Comparison of ENCODE assay signal across 10 mouse cellular contexts in genomic region chr10:61064635-61065034, GRCm38 (mm10). TPM values are rescaled to one million over a fixed set of nuclear protein-coding genes. Genes with fewer than 3 reads are reported as not detected.
DNase-seq lines count a peak whose midpoint lies in the region; ATAC-seq lines count a peak whose summit lies in the region.
"Had no signal": no experiment of that assay in that cellular context is flagged by ENCODE, and none has a peak within 500 bp of the region (broad histone marks: within the 10 kb centered on the region; RNA-seq: fewer than 3 reads in every experiment).

No protein-coding gene starts in this region.

- 10% methylated on average over 8 of the region's 8 CpGs for WGBS in heart, embryonic 11.5 days (ENCODE audit: insufficient replicate concordance)
- 21% methylated on average over 8 of the region's 8 CpGs for WGBS in neural tube, embryonic 15.5 days

- no peak for DNase-seq in heart, postnatal 4 days
- peak; percentile 73 for DNase-seq in neural tube, embryonic 10.5 days (ENCODE audit: extremely low spot score, low spot score)
- peak; percentile 47 for DNase-seq in testis, postnatal 14 days (ENCODE audit: low spot score)
- no peak for DNase-seq in adipocyte (ENCODE audit: low spot score)
- no peak for DNase-seq in right cerebral cortex, postnatal 36 days (ENCODE audit: low spot score in 2 of 2)

- no peaks in the 10 kb centered on the region for H3K9me3 ChIP-seq in heart, embryonic 11.5 days (replicated peaks; ENCODE audit: control insufficient read depth, low read length)
- no peaks in the 10 kb centered on the region for H3K9me3 ChIP-seq in neural tube, embryonic 15.5 days (replicated peaks)
- H3K9me3 ChIP-seq: embryonic facial prominence, embryonic 15.5 days; limb, embryonic 15.5 days had no signal

- no peaks in the 10 kb centered on the region for H3K27me3 ChIP-seq in heart, embryonic 11.5 days (ENCODE audit: control insufficient read depth, insufficient read depth, low read length)
- no peaks in the 10 kb centered on the region for H3K27me3 ChIP-seq in neural tube, embryonic 15.5 days (replicated peaks)
- H3K27me3 ChIP-seq: embryonic facial prominence, embryonic 15.5 days; limb, embryonic 15.5 days had no signal

- H3K9ac ChIP-seq in heart, embryonic 11.5 days (ENCODE audit: low read depth, low read length) = no peak overlapping the region
- no peak overlapping the region for H3K9ac ChIP-seq in neural tube, embryonic 15.5 days (replicated peaks)
- H3K9ac ChIP-seq: embryonic facial prominence, embryonic 15.5 days; limb, embryonic 15.5 days had no signal

- no peak overlapping the region for H3K4me3 ChIP-seq in heart, embryonic 11.5 days (ENCODE audit: low read depth, low read length)
- H3K4me3 ChIP-seq in neural tube, embryonic 15.5 days (replicated peaks) = no peak overlapping the region
- H3K4me3 ChIP-seq: embryonic facial prominence, embryonic 15.5 days; limb, embryonic 15.5 days had no signal

- peaks cover 30% of the 10 kb centered on the region for H3K4me1 ChIP-seq in heart, embryonic 11.5 days (ENCODE audit: control insufficient read depth, insufficient read depth, low read length)
- H3K4me1 ChIP-seq in neural tube, embryonic 15.5 days = peaks cover 28% of the 10 kb centered on the region

- H3K36me3 ChIP-seq in heart, embryonic 11.5 days (ENCODE audit: control insufficient read depth, insufficient read depth, low read length) = no peaks in the 10 kb centered on the region
- H3K36me3 ChIP-seq in neural tube, embryonic 15.5 days = no peaks in the 10 kb centered on the region
- H3K36me3 ChIP-seq: embryonic facial prominence, embryonic 15.5 days; limb, embryonic 15.5 days had no signal

- peak overlapping the region; percentile 45 for H3K4me2 ChIP-seq in heart, embryonic 11.5 days
- H3K4me2 ChIP-seq in neural tube, embryonic 15.5 days = no peak overlapping the region
- H3K4me2 ChIP-seq: embryonic facial prominence, embryonic 15.5 days; limb, embryonic 15.5 days had no signal

- 0 out of 2 replicates have a peak, but pooled peaks have one; percentile 37 for ATAC-seq in heart, embryonic 11.5 days (replicated peaks; ENCODE audit: insufficient number of reproducible peaks, low FRiP score, low TSS enrichment)
- ATAC-seq in neural tube, embryonic 15.5 days (ENCODE audit: low FRiP score) = no peak
- ATAC-seq in granulocyte monocyte progenitor cell, adult 5-6 weeks (replicated peaks; ENCODE audit: poor library complexity, severe bottlenecking) = peak; percentile 75

- H3K27ac ChIP-seq in heart, embryonic 11.5 days (ENCODE audit: low read depth, low read length) = no peak overlapping the region
- no peak overlapping the region for H3K27ac ChIP-seq in neural tube, embryonic 15.5 days (replicated peaks)
- H3K27ac ChIP-seq: embryonic facial prominence, embryonic 15.5 days; limb, embryonic 15.5 days had no signal

RNA-seq across cellular contexts. Expression of gene Pcbd1, which starts 24.5 kb away (rescaled TPM):
- 66.4 and 71.2 TPM in 2 replicates for polyA plus RNA-seq in heart, embryonic 11.5 days (2014; fragmentation: Nextera tagmentation; extraction: Ambion mirVana)
- 10 to 100 TPM; 20.8 to 21.8 TPM for total RNA-seq in heart, postnatal 4 days (2021)
- 48.6 and 52.2 TPM in 2 replicates for polyA plus RNA-seq in neural tube, embryonic 15.5 days (2015; fragmentation: Nextera tagmentation; extraction: Ambion mirVana)
- 7.9 and 18.7 TPM in 2 replicates for total RNA-seq in granulocyte monocyte progenitor cell, adult 5-6 weeks (2014; fragmentation: Nextera tagmentation)
- total RNA-seq in granulocyte monocyte progenitor cell, adult 5-6 weeks (2017) = 6.1 and 7.7 TPM in 2 replicates

Comparison
In these comparisons a context has a peak if more than half of its experiments do, and no peak if none do; other contexts are left out.
1. DNase-seq: peak in neural tube, embryonic 10.5 days (single experiment) and testis, postnatal 14 days (single experiment); none in heart, postnatal 4 days (single experiment), adipocyte (single experiment) and right cerebral cortex, postnatal 36 days (0 of 2).